Mouse (Mus musculus): Measurements from ENCODE around the gene P4ha1. TPM values are rescaled to one million over a fixed set of nuclear protein-coding genes. Genes with fewer than 3 reads are reported as not detected.

The P4ha1 gene
- polyA plus RNA-seq, 1 experiment from 2014 or later = 43.7 TPM

DNA sequence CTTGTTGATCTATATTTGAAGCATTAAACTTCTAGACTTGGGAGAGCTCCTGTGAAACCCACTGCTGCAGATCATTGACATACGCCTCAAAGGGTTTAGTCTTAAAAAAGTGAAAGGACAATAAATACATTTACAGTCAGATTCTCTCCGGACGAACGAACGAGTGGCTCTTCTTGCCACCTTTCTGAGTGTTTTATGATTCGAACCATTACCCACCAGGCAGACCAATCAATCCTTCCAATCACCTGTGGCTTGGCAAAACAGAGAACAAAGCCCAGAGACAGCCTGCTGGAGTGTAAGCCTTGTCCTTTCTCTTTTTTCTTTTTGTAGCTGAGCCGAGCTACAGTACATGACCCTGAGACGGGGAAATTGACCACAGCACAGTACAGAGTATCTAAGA lies 31.9 kb downstream of the P4ha1 start:
- Histone ChIP-seq H3K9ac (ENCODE audit: low read depth, low read length) (no peak overlapping the region), H3K27ac (ENCODE audit: low read depth, low read length) (no peak overlapping the region), H3K27me3 (ENCODE audit: control insufficient read depth, insufficient read depth, low read length) (no peaks in the 10 kb centered on the region), H3K9me3 (ENCODE audit: control insufficient read depth, low read length) (no peaks in the 10 kb centered on the region), H3K4me2 (replicated peaks; ENCODE audit: low read depth, low read length) (no peak overlapping the region), H3K4me1 (ENCODE audit: control insufficient read depth, insufficient read depth, low read length) (no peaks in the 10 kb centered on the region), H3K4me3 (ENCODE audit: low read length) (no peak overlapping the region), H3K36me3 (ENCODE audit: control insufficient read depth, insufficient read depth, low read length) (peaks cover 47% of the 10 kb centered on the region)
- no peak for ATAC-seq (ENCODE audit: low FRiP score, low TSS enrichment)
- WGBS = 39% methylated on average over 8 of the region's 8 CpGs

DNA sequence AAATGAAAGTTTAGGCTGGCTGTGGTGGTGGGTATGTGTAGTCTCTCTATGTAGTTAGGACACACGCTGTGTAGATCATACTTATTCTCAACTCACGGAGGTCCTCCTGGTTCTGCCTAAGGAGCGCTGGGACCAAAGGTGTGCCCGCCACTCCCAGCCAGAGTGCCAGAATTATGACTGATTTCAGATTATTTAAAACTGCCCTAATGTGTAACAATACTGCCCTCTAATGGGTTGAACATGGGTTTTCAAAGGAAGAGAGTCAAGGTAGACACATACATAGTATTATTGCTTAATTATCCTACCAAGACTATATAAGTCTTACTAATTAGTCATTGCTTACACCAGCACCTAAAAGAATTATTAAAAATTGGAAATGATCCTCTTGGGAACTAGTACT lies 35.6 kb downstream of the P4ha1 start:
- no peak overlapping the region for H3K27ac ChIP-seq (ENCODE audit: low read depth, low read length)

DNA sequence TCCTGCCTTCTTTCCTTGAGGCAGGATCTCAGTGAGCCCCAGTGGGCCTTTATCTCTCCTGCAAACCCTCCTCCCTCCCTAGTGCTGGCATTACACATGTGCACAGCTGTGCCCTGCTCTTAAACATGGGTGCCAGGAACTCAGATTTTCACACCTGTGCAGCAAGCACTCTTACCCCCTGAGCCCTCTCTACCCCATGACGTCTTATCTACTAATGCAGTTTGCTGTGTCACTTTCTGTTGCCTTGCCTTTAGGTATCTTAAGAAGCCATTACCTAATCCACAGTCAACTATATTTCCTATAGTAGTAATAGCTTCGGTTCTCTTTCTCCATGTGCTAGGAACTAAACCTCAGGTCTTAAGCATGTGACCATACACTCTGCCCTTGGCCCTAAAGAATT lies 40.1 kb downstream of the P4ha1 start:
- 91% methylated on average over 2 of the region's 2 CpGs for WGBS
- ATAC-seq (ENCODE audit: low FRiP score, low TSS enrichment) = no peak
- no peaks in the 10 kb centered on the region for H3K4me1 ChIP-seq (ENCODE audit: control insufficient read depth, insufficient read depth, low read length)
- H3K4me3 ChIP-seq (ENCODE audit: low read length) = no peak overlapping the region
- no peak overlapping the region for H3K9ac ChIP-seq (ENCODE audit: low read depth, low read length)
- peaks cover 61% of the 10 kb centered on the region for H3K36me3 ChIP-seq (ENCODE audit: control insufficient read depth, insufficient read depth, low read length)
- no peak overlapping the region for H3K4me2 ChIP-seq (replicated peaks; ENCODE audit: low read depth, low read length)
- H3K9me3 ChIP-seq (ENCODE audit: control insufficient read depth, low read length) = no peaks in the 10 kb centered on the region
- no peaks in the 10 kb centered on the region for H3K27me3 ChIP-seq (ENCODE audit: control insufficient read depth, insufficient read depth, low read length)
- no peak overlapping the region for H3K27ac ChIP-seq (ENCODE audit: low read depth, low read length)

More for the DNA sequence above, 35.6 kb downstream of the P4ha1 start:
- H3K36me3 ChIP-seq (ENCODE audit: control insufficient read depth, insufficient read depth, low read length) = peaks cover 45% of the 10 kb centered on the region
- ATAC-seq (ENCODE audit: low FRiP score, low TSS enrichment) = no peak
- 93% methylated on average over 4 of the region's 4 CpGs for WGBS
- no peaks in the 10 kb centered on the region for H3K9me3 ChIP-seq (ENCODE audit: control insufficient read depth, low read length)
- no peak overlapping the region for H3K4me2 ChIP-seq (replicated peaks; ENCODE audit: low read depth, low read length)
- H3K4me1 ChIP-seq (ENCODE audit: control insufficient read depth, insufficient read depth, low read length) = no peaks in the 10 kb centered on the region
- H3K27me3 ChIP-seq (ENCODE audit: control insufficient read depth, insufficient read depth, low read length) = no peaks in the 10 kb centered on the region
- H3K9ac ChIP-seq (ENCODE audit: low read depth, low read length) = no peak overlapping the region
- no peak overlapping the region for H3K4me3 ChIP-seq (ENCODE audit: low read length)

DNA sequence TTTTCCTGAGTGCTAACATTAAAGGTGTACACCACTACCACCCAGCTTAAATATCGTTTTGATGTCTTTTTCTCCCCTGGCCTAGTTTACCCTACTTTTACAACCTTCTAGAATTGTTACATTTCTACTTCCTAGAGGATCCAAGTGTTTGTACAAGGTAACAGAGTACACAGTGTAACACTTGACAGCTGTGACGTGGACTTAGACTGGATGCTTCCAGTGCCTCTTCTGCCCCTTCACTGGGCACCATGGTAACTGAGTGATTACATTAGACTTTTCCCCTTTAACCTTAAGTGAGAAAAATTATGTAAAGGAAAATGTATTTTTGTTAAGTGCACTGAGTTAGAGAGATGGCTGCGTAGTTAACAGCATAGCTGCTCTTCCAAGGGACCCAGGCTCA lies 41.5 kb downstream of the P4ha1 start:
- 89% methylated on average over 3 of the region's 3 CpGs for WGBS
- Histone ChIP-seq H3K27ac (ENCODE audit: low read depth, low read length) (no peak overlapping the region), H3K4me2 (replicated peaks; ENCODE audit: low read depth, low read length) (no peak overlapping the region), H3K36me3 (ENCODE audit: control insufficient read depth, insufficient read depth, low read length) (peaks cover 70% of the 10 kb centered on the region), H3K9me3 (ENCODE audit: control insufficient read depth, low read length) (no peaks in the 10 kb centered on the region), H3K4me1 (ENCODE audit: control insufficient read depth, insufficient read depth, low read length) (no peaks in the 10 kb centered on the region), H3K9ac (ENCODE audit: low read depth, low read length) (no peak overlapping the region), H3K4me3 (ENCODE audit: low read length) (no peak overlapping the region), H3K27me3 (ENCODE audit: control insufficient read depth, insufficient read depth, low read length) (no peaks in the 10 kb centered on the region)
- no peak for ATAC-seq (ENCODE audit: low FRiP score, low TSS enrichment)

DNA sequence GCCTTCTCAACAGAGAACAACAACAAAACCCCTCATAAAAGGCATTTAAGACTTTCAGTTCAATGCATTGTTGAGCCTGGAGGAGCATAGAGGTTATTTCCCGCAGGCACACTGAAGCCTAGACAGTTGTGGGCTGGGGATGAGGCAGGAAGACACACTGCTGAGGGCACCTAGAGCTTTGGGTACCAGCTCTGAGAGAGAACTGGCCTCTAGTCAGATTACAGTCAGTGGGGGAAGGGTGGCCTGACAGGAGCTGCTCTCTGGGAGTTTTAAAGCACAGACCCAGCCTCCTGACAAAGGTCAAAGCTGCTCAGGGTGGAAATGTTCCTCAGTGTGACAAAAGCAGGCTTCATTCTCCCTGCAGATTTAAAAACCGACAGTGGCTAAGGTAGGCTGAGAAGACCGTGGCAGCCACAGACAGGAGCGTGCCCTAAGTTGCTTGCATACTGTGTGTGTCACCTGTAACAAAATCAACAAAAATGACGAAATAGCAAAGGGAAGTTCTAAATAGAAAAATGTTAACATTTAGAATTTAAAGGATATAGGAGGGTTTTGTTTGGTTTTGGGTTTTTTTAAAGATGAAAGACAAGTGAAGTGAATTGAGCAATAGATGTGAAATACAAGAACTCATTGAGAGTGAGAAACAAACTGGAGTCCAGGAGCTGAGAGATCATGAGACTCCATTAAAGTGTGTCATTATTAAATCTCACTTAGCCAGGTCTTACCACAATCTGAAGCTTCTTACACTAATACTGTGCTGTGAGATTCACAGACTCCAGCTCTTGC lies 42.9 kb downstream of the P4ha1 start:
- no peak for ATAC-seq (ENCODE audit: low FRiP score, low TSS enrichment)
- Histone ChIP-seq H3K27ac (ENCODE audit: low read depth, low read length) (no peak overlapping the region), H3K9ac (ENCODE audit: low read depth, low read length) (no peak overlapping the region), H3K4me1 (ENCODE audit: control insufficient read depth, insufficient read depth, low read length) (no peaks in the 10 kb centered on the region), H3K4me2 (replicated peaks; ENCODE audit: low read depth, low read length) (no peak overlapping the region), H3K36me3 (ENCODE audit: control insufficient read depth, insufficient read depth, low read length) (peaks cover 79% of the 10 kb centered on the region), H3K27me3 (ENCODE audit: control insufficient read depth, insufficient read depth, low read length) (no peaks in the 10 kb centered on the region), H3K4me3 (ENCODE audit: low read length) (no peak overlapping the region), H3K9me3 (ENCODE audit: control insufficient read depth, low read length) (no peaks in the 10 kb centered on the region)
- 85% methylated on average over 5 of the region's 5 CpGs for WGBS

GRCm38 (mm10) chr10:59366746-59367145 lies 43.6 kb downstream of the P4ha1 start:
- 98% methylated on average over 4 of the region's 4 CpGs for WGBS
- no peak overlapping the region for H3K4me2 ChIP-seq (replicated peaks; ENCODE audit: low read depth, low read length)
- ATAC-seq (ENCODE audit: low FRiP score, low TSS enrichment) = no peak
- H3K9me3 ChIP-seq (ENCODE audit: control insufficient read depth, low read length) = no peaks in the 10 kb centered on the region
- no peak overlapping the region for H3K27ac ChIP-seq (ENCODE audit: low read depth, low read length)
- H3K27me3 ChIP-seq (ENCODE audit: control insufficient read depth, insufficient read depth, low read length) = no peaks in the 10 kb centered on the region
- H3K4me3 ChIP-seq (ENCODE audit: low read length) = no peak overlapping the region
- no peaks in the 10 kb centered on the region for H3K4me1 ChIP-seq (ENCODE audit: control insufficient read depth, insufficient read depth, low read length)
- no peak overlapping the region for H3K9ac ChIP-seq (ENCODE audit: low read depth, low read length)
- peaks cover 79% of the 10 kb centered on the region for H3K36me3 ChIP-seq (ENCODE audit: control insufficient read depth, insufficient read depth, low read length)

- no peaks in the 10 kb centered on the region for H3K9me3 ChIP-seq (ENCODE audit: control insufficient read depth, low read length)
- H3K4me3 ChIP-seq (ENCODE audit: low read length) = no peak overlapping the region
- H3K4me2 ChIP-seq (replicated peaks; ENCODE audit: low read depth, low read length) = no peak overlapping the region
- H3K27me3 ChIP-seq (ENCODE audit: control insufficient read depth, insufficient read depth, low read length) = no peaks in the 10 kb centered on the region
- 81% methylated on average over 4 of the region's 4 CpGs for WGBS
- no peaks in the 10 kb centered on the region for H3K4me1 ChIP-seq (ENCODE audit: control insufficient read depth, insufficient read depth, low read length)
- H3K36me3 ChIP-seq (ENCODE audit: control insufficient read depth, insufficient read depth, low read length) = peaks cover 75% of the 10 kb centered on the region
- H3K9ac ChIP-seq (ENCODE audit: low read depth, low read length) = no peak overlapping the region
- no peak overlapping the region for H3K27ac ChIP-seq (ENCODE audit: low read depth, low read length)
- ATAC-seq (ENCODE audit: low FRiP score, low TSS enrichment) = no peak
Measured at GRCm38 (mm10) chr10:59367206-59367605, 44.1 kb downstream of the P4ha1 start.

DNA sequence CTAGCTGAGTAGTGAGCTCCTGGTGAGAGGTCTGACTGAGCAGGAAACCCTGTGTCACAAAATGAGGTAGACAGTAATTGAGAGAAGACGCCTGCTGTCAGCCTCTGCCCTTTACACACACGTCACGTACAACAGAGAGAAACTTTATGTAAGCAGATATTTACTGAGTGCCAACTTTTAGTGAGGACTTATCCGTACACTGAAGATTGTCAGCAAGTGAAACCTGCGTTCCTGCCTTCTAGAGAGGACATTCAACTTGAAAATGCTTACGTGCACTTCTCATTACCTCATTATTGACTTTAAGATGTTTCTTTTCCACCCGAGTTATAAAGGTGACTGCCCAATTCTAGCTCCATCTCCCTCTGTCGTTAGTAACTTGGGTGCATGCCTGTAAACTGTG lies 45.6 kb downstream of the P4ha1 start:
- Histone ChIP-seq H3K9ac (ENCODE audit: low read depth, low read length) (no peak overlapping the region), H3K4me1 (ENCODE audit: control insufficient read depth, insufficient read depth, low read length) (no peaks in the 10 kb centered on the region), H3K36me3 (ENCODE audit: control insufficient read depth, insufficient read depth, low read length) (peaks cover 76% of the 10 kb centered on the region), H3K4me2 (replicated peaks; ENCODE audit: low read depth, low read length) (no peak overlapping the region), H3K27me3 (ENCODE audit: control insufficient read depth, insufficient read depth, low read length) (no peaks in the 10 kb centered on the region), H3K4me3 (ENCODE audit: low read length) (no peak overlapping the region), H3K9me3 (ENCODE audit: control insufficient read depth, low read length) (no peaks in the 10 kb centered on the region), H3K27ac (ENCODE audit: low read depth, low read length) (no peak overlapping the region)
- no peak for ATAC-seq (ENCODE audit: low FRiP score, low TSS enrichment)
- 89% methylated on average over 8 of the region's 8 CpGs for WGBS

DNA sequence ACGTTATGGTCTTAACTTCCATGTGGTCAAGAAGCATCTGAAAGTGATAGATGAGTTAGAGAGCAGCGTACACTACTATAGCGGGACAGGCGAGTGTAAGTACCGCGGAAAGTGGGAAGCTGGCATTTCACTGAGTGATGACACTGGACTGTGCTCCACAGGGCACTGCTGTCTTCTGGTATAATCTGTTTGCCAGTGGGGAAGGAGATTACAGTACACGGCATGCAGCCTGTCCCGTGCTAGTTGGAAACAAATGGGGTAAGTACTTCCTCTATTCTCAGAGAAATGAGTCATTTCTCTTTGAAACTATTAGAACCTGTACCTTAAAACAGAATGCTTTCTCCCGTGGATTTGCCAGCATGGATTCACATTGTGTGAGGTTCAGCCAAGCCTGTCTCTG lies 46.3 kb downstream of the P4ha1 start:
- WGBS = 92% methylated on average over 9 of the region's 9 CpGs
- no peaks in the 10 kb centered on the region for H3K9me3 ChIP-seq (ENCODE audit: control insufficient read depth, low read length)
- no peak for ATAC-seq (ENCODE audit: low FRiP score, low TSS enrichment)
- H3K4me1 ChIP-seq (ENCODE audit: control insufficient read depth, insufficient read depth, low read length) = no peaks in the 10 kb centered on the region
- no peak overlapping the region for H3K27ac ChIP-seq (ENCODE audit: low read depth, low read length)
- no peak overlapping the region for H3K4me2 ChIP-seq (replicated peaks; ENCODE audit: low read depth, low read length)
- no peak overlapping the region for H3K4me3 ChIP-seq (ENCODE audit: low read length)
- no peaks in the 10 kb centered on the region for H3K27me3 ChIP-seq (ENCODE audit: control insufficient read depth, insufficient read depth, low read length)
- peaks cover 76% of the 10 kb centered on the region for H3K36me3 ChIP-seq (ENCODE audit: control insufficient read depth, insufficient read depth, low read length)
- no peak overlapping the region for H3K9ac ChIP-seq (ENCODE audit: low read depth, low read length)
